Mouse (Mus musculus) embryo, embryonic 9.5 days (tissue): ENCODE measurements at regions not wholly inside any gene's neighbourhood (a gene's known extent, or its start where the extent isn't known, plus 50 kb on each side); places are given as distances from the start of the nearest gene placed in this dataset.

ENCODE experiments used
- DNase-seq: peaks from one replicate; pipeline ENCODE4 v3.0.0-alpha.2; 2017; ENCODE audit errors: extremely low spot score

- no peak for DNase-seq
Observed at GRCm38 (mm10) chr15:69222391-69222790, 2721.7 kb upstream of the Lrrc6 start.
